Mouse (Mus musculus): ENCODE data around the gene Uso1. TPM values are rescaled to one million over a fixed set of nuclear protein-coding genes. Genes with fewer than 3 reads are reported as not detected.

The Uso1 gene
- 109 TPM for polyA plus RNA-seq (2014; fragmentation: Illumina TruSeq; extraction: RNeasy Lipid Tissue Mini Kit (QIAGEN cat#74804); ENCODE audit: low read depth, low replicate concordance)

GRCm38 (mm10) chr5:92137239-92138046 lies at the start of gene Uso1:
Gene Uso1 (plus strand): TSS chr5:92137938.

DNA sequence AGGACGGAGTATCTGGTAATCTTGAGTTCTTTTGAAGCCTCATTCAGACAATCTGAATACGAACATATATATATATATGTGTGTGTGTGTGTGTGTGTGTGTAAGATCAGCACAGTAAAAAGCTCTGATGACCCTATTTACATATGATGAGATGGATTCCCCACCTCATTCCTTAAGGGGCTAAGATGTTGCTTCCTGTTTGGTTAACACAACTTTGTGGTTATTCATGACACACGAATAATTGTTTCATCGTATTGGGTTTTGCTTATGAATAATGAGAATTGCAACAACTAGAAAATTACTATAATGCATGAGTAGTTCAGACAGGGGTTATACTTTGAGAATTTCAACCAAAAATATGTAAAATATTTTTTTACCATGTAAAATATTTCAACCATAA lies 77.6 kb downstream of the Uso1 start, which contains the start of gene U90926:
Gene U90926 (minus strand): TSS at position 101 of the 400 bp plus-strand sequence.

Other genes starting within 250 kb of the Uso1 start
- gene Rchy1, start 174.9 kb upstream of the Uso1 start, polyA plus RNA-seq (2014; fragmentation: Illumina TruSeq; extraction: RNeasy Lipid Tissue Mini Kit (QIAGEN cat#74804); ENCODE audit: low read depth, low replicate concordance) = 52.6 TPM
- gene Odaph, start 150.5 kb upstream of the Uso1 start, polyA plus RNA-seq (2014; fragmentation: Illumina TruSeq; extraction: RNeasy Lipid Tissue Mini Kit (QIAGEN cat#74804); ENCODE audit: low read depth, low replicate concordance) = not detected
- 7.9 TPM for gene Cdkl2, start 94.1 kb upstream of the Uso1 start, polyA plus RNA-seq (2014; fragmentation: Illumina TruSeq; extraction: RNeasy Lipid Tissue Mini Kit (QIAGEN cat#74804); ENCODE audit: low read depth, low replicate concordance)
- 97.6 TPM for gene G3bp2, start 54.2 kb upstream of the Uso1 start, polyA plus RNA-seq (2014; fragmentation: Illumina TruSeq; extraction: RNeasy Lipid Tissue Mini Kit (QIAGEN cat#74804); ENCODE audit: low read depth, low replicate concordance)
- not detected for gene U90926, start 77.5 kb downstream of the Uso1 start, polyA plus RNA-seq (2014; fragmentation: Illumina TruSeq; extraction: RNeasy Lipid Tissue Mini Kit (QIAGEN cat#74804); ENCODE audit: low read depth, low replicate concordance)
- gene Ppef2, start 118.3 kb downstream of the Uso1 start, polyA plus RNA-seq (2014; fragmentation: Illumina TruSeq; extraction: RNeasy Lipid Tissue Mini Kit (QIAGEN cat#74804); ENCODE audit: low read depth, low replicate concordance) = not detected
- gene Naaa, start 140.2 kb downstream of the Uso1 start, polyA plus RNA-seq (2014; fragmentation: Illumina TruSeq; extraction: RNeasy Lipid Tissue Mini Kit (QIAGEN cat#74804); ENCODE audit: low read depth, low replicate concordance) = 2.5 TPM
- gene Sdad1, start 172.5 kb downstream of the Uso1 start, polyA plus RNA-seq (2014; fragmentation: Illumina TruSeq; extraction: RNeasy Lipid Tissue Mini Kit (QIAGEN cat#74804); ENCODE audit: low read depth, low replicate concordance) = 5.4 TPM
- 14.1 TPM for gene Cxcl9, start 190.1 kb downstream of the Uso1 start, polyA plus RNA-seq (2014; fragmentation: Illumina TruSeq; extraction: RNeasy Lipid Tissue Mini Kit (QIAGEN cat#74804); ENCODE audit: low read depth, low replicate concordance)
- 6.1 TPM for gene Art3, start 193.9 kb downstream of the Uso1 start, polyA plus RNA-seq (2014; fragmentation: Illumina TruSeq; extraction: RNeasy Lipid Tissue Mini Kit (QIAGEN cat#74804); ENCODE audit: low read depth, low replicate concordance)
- gene Cxcl10, start 211.0 kb downstream of the Uso1 start, polyA plus RNA-seq (2014; fragmentation: Illumina TruSeq; extraction: RNeasy Lipid Tissue Mini Kit (QIAGEN cat#74804); ENCODE audit: low read depth, low replicate concordance) = 4.5 TPM

All from liver, adult 10 weeks (tissue).